11 mouse cellular contexts compared by ENCODE assay signal in the genomic region with DNA sequence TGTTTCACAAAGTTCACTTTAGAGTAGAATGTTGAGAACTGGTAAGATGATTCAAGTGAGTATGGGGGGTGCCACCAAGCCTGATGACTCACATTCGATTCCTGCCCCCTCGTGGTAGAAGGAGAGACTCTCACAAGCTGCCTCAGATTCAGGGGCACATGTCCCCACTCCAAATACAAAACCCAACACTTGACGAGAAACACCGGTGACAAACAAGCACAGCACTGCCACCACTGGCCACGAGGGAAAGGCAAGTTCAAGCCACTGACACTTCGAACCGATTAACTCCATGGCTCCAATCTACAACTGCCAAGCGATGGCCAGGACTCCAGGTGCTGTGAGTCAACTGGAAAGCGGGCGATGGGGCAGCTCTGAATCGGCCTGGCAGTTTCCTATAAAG. TPM values are rescaled to one million over a fixed set of nuclear protein-coding genes. Genes with fewer than 3 reads are reported as not detected.
A peak's percentile ranks its signal among the peaks of the same experiment; 100 is the strongest.
DNase-seq lines count a peak whose midpoint lies in the region; ATAC-seq and TF ChIP-seq lines count a peak whose summit lies in the region.
"Had no signal": no experiment of that assay in that cellular context is flagged by ENCODE, and none has a peak within 500 bp of the region (broad histone marks: within the 10 kb centered on the region; RNA-seq: fewer than 3 reads in every experiment).

No protein-coding gene starts in this region.

- H3K4me1 ChIP-seq in liver, adult 2 months (ENCODE audit: control insufficient read depth, insufficient read depth, low read length): peaks cover 25% of the 10 kb centered on the region
- peaks cover 43% of the 10 kb centered on the region for H3K4me1 ChIP-seq in kidney, embryonic 16.5 days (ENCODE audit: insufficient read depth, low read length)

- peak; percentile 7 for DNase-seq in CD4-positive, CD25-positive, alpha-beta regulatory T cell, adult 2 months (ENCODE audit: low read depth, low spot score)
- peak; percentile 78 for DNase-seq in liver, adult 2 months (ENCODE audit: extremely low read depth, low read depth, low spot score)
- no peak for DNase-seq in liver
- DNase-seq in retina, postnatal 1 day: peak; percentile 71
- no peak for DNase-seq in testis, postnatal 14 days (ENCODE audit: low spot score)
- DNase-seq in layer of hippocampus, adult 8-10 months (ENCODE audit: low spot score in 2 of 2): no peak

- H3K4me2 ChIP-seq in kidney, embryonic 16.5 days (replicated peaks; ENCODE audit: low read depth, low read length): peak overlapping the region; percentile 3; the same call in 1 of the 2 replicates
- H3K4me2 ChIP-seq: hindbrain, embryonic 15.5 days; midbrain, embryonic 12.5 days had no signal

- H3K27ac ChIP-seq in liver, adult 2 months (replicated peaks; ENCODE audit: insufficient read depth, low read depth, low read length): peak overlapping the region; percentile 86
- peak overlapping the region; percentile 89 for H3K27ac ChIP-seq in kidney, embryonic 16.5 days (ENCODE audit: low read length)
- H3K27ac ChIP-seq: hindbrain, embryonic 15.5 days; midbrain, embryonic 12.5 days had no signal

- ATAC-seq in CD4-positive, CD25-positive, alpha-beta regulatory T cell, adult 4 months: no peak
- ATAC-seq in kidney, embryonic 16.5 days (ENCODE audit: low FRiP score, low TSS enrichment): no peak

- H3K36me3 ChIP-seq in liver, adult 2 months (ENCODE audit: control insufficient read depth, insufficient read depth, low read length): no peaks in the 10 kb centered on the region
- no peaks in the 10 kb centered on the region for H3K36me3 ChIP-seq in kidney, embryonic 16.5 days (ENCODE audit: insufficient read depth, low read length)
- H3K36me3 ChIP-seq: hindbrain, embryonic 15.5 days; midbrain, embryonic 12.5 days had no signal

- H3K9ac ChIP-seq in liver, adult 2 months (ENCODE audit: low read depth, low read length): no peak overlapping the region
- H3K9ac ChIP-seq in kidney, embryonic 16.5 days (replicated peaks; ENCODE audit: low read length): no peak overlapping the region
- H3K9ac ChIP-seq: hindbrain, embryonic 15.5 days; midbrain, embryonic 12.5 days had no signal

- no peak overlapping the region for H3K4me3 ChIP-seq in liver, adult 2 months (ENCODE audit: insufficient read depth, low read depth, low read length)
- no peak overlapping the region for H3K4me3 ChIP-seq in kidney, embryonic 16.5 days (ENCODE audit: low read length)
- H3K4me3 ChIP-seq: hindbrain, embryonic 15.5 days; midbrain, embryonic 12.5 days had no signal

- WGBS in liver, adult 2 months: 38% methylated on average over 11 of the region's 11 CpGs
- 67% methylated on average over 11 of the region's 11 CpGs for WGBS in kidney, embryonic 16.5 days

- H3K9me3 ChIP-seq in kidney, embryonic 16.5 days (ENCODE audit: low read length): no peaks in the 10 kb centered on the region
- H3K9me3 ChIP-seq: hindbrain, embryonic 15.5 days; midbrain, embryonic 12.5 days had no signal

- H3K27me3 ChIP-seq in liver, adult 2 months (ENCODE audit: control insufficient read depth, insufficient read depth, low read length): no peaks in the 10 kb centered on the region
- no peaks in the 10 kb centered on the region for H3K27me3 ChIP-seq in kidney, embryonic 16.5 days (ENCODE audit: insufficient read depth, low read length)
- H3K27me3 ChIP-seq: hindbrain, embryonic 15.5 days; midbrain, embryonic 12.5 days had no signal

- peaks cover 26% of the 10 kb centered on the region for H3K79me2 ChIP-seq in liver, adult 2 months (ENCODE audit: control insufficient read depth, insufficient read depth, low read length)

- TF ChIP-seq POLR2A in liver, adult 2 months (IDR thresholded peaks at IDR 0.05; ENCODE audit: extremely low read depth, insufficient read depth, low read length): no peak

- peak; percentile 48 for TF ChIP-seq CTCF in liver, adult 2 months (IDR thresholded peaks at IDR 0.05; ENCODE audit: low read depth, low read length)

RNA-seq across cellular contexts. Expression of a gene that starts 21.8 kb away (rescaled TPM):
- polyA plus RNA-seq in CD4-positive, CD25-positive, alpha-beta regulatory T cell, adult 4 months (2017; shearing (Covaris generic)): under 1 TPM; 0.16 to 0.43 TPM
- 9.8 and 15.2 TPM in 2 replicates for total RNA-seq in liver, adult 2 months (2014; rRNA removed)
- polyA plus RNA-seq in liver, adult 2 months (2012; rRNA removed): 10.0 and 12.7 TPM in 2 replicates
- 3.4 and 3.6 TPM in 2 replicates for polyA plus RNA-seq in kidney, embryonic 16.5 days (2015; fragmentation: Nextera tagmentation; extraction: Ambion mirVana)
- total RNA-seq in layer of hippocampus, adult 8-10 months (2022): 10 to 100 TPM; 59.8 to 75.9 (median 66.7) TPM

RNA-seq across cellular contexts. Expression of a gene that starts 34.6 kb away (rescaled TPM):
- 10 to 100 TPM; 17.4 to 22.8 TPM for polyA plus RNA-seq in CD4-positive, CD25-positive, alpha-beta regulatory T cell, adult 4 months (2017; shearing (Covaris generic))
- total RNA-seq in liver, adult 2 months (2014; rRNA removed): 6.3 and 8.1 TPM in 2 replicates
- 12.1 and 24.6 TPM in 2 replicates for polyA plus RNA-seq in liver, adult 2 months (2012; rRNA removed)
- 172 and 174 TPM in 2 replicates for polyA plus RNA-seq in kidney, embryonic 16.5 days (2015; fragmentation: Nextera tagmentation; extraction: Ambion mirVana)
- total RNA-seq in layer of hippocampus, adult 8-10 months (2022): 10 to 100 TPM in 3 of 4 experiments, 1 to 10 TPM in 1; 7.7 to 23.1 (median 16.0) TPM

RNA-seq across cellular contexts. Expression of a gene that starts 51.7 kb away (rescaled TPM):
- polyA plus RNA-seq in CD4-positive, CD25-positive, alpha-beta regulatory T cell, adult 4 months (2017; shearing (Covaris generic)): not detected
- not detected in 2 replicates for total RNA-seq in liver, adult 2 months (2014; rRNA removed)
- not detected in 2 replicates for polyA plus RNA-seq in liver, adult 2 months (2012; rRNA removed)
- polyA plus RNA-seq in kidney, embryonic 16.5 days (2015; fragmentation: Nextera tagmentation; extraction: Ambion mirVana): not detected in 2 replicates
- not detected for total RNA-seq in layer of hippocampus, adult 8-10 months (2022)
- polyA plus RNA-seq: hindbrain, embryonic 15.5 days; midbrain, embryonic 12.5 days had no signal

RNA-seq across cellular contexts. Expression of a gene that starts 52.4 kb away (rescaled TPM):
- not detected for polyA plus RNA-seq in CD4-positive, CD25-positive, alpha-beta regulatory T cell, adult 4 months (2017; shearing (Covaris generic))
- not detected in 2 replicates for total RNA-seq in liver, adult 2 months (2014; rRNA removed)
- polyA plus RNA-seq in liver, adult 2 months (2012; rRNA removed): not detected in 2 replicates
- polyA plus RNA-seq in kidney, embryonic 16.5 days (2015; fragmentation: Nextera tagmentation; extraction: Ambion mirVana): not detected in 2 replicates
- total RNA-seq in layer of hippocampus, adult 8-10 months (2022): not detected
- polyA plus RNA-seq: hindbrain, embryonic 15.5 days; midbrain, embryonic 12.5 days; testis, adult 2 months had no signal

Comparison
In these comparisons a context has a peak if more than half of its experiments do, and no peak if none do; other contexts are left out.
1. DNase-seq: peak in CD4-positive, CD25-positive, alpha-beta regulatory T cell, adult 2 months (single experiment), liver, adult 2 months (single experiment) and retina, postnatal 1 day (single experiment); none in liver (single experiment), testis, postnatal 14 days (single experiment) and layer of hippocampus, adult 8-10 months (0 of 2).